Mouse (Mus musculus) cerebellum, adult 2 months (tissue): ENCODE results near the gene Zbtb37. TPM values are rescaled to one million over a fixed set of nuclear protein-coding genes. Genes with fewer than 3 reads are reported as not detected.

ENCODE experiments used
- DNase-seq, 2 experiments: peaks; one replicate each; pipeline ENCODE4 v3.0.0; 2021
- H3K27ac ChIP-seq: fragments of 200-500 bp; 2 replicates; pipeline ENCODE4 v1.5.1; 2012; ENCODE audit warnings: low read length, control low read depth, inconsistent platforms; ENCODE audit not compliant: insufficient read depth
- H3K27me3 ChIP-seq: fragments of 200-500 bp; 2 replicates; pipeline ENCODE4 v1.6.1; 2012; ENCODE audit warnings: inconsistent platforms, mild to moderate bottlenecking, low read length, moderate library complexity; ENCODE audit not compliant: control insufficient read depth, insufficient read depth
- H3K4me1 ChIP-seq: fragments of 200-500 bp; 2 replicates; pipeline ENCODE4 v1.6.1; 2011; ENCODE audit warnings: low read length; ENCODE audit not compliant: control insufficient read depth, insufficient read depth
- H3K4me3 ChIP-seq: fragments of 200-500 bp; replicated peaks from 2 replicates; pipeline ENCODE3; 2011; ENCODE audit warnings: mild to moderate bottlenecking, low read depth, low read length, control low read depth; ENCODE audit not compliant: insufficient read depth
- CTCF ChIP-seq: fragments of 200-500 bp; IDR thresholded peaks from 2 replicates; pipeline ENCODE4 v1.5.1; 2011; ENCODE audit warnings: low read depth, mild to moderate bottlenecking, control low read depth, low read length, moderate library complexity, borderline replicate concordance; ENCODE audit not compliant: insufficient read depth
- POLR2A ChIP-seq: fragments of 200-500 bp; IDR thresholded peaks from 2 replicates; pipeline ENCODE4 v1.6.1; 2011; ENCODE audit warnings: low read length, control low read depth, borderline replicate concordance; ENCODE audit not compliant: insufficient read depth
- WGBS: fragments of 180-500 bp; shearing (Covaris S2); methylation state at CpG from one replicate; pipeline ENCODE4 v1.1.7; 2018; 5-methylcytosine and 5-hydroxymethylcytosine counted together
- polyA plus RNA-seq: library from polyadenylated mRNA; depleted of rRNA; stranded (reverse); fragments of >200 nt; gene quantifications from 2 replicates; pipeline ENCODE4 v1.2.3, GENCODE M21; 2012; rRNA removed

The Zbtb37 gene
- polyA plus RNA-seq, result 5.0 and 5.5 TPM in 2 replicates

- Histone ChIP-seq H3K4me1 (peaks cover 4% of the 10 kb centered on the region; the same call in 1 of the 2 replicates), H3K27me3 (no peaks in the 10 kb centered on the region), H3K4me3 (peak within 1 kb of the TSS; percentile 80), H3K27ac (peak within 1 kb of the TSS; percentile 73)
- TF ChIP-seq CTCF, result no peak
- peak; percentile 100 for TF ChIP-seq POLR2A
- DNase-seq, result peak; percentile 97
- WGBS, result under 1% methylated on average over 70 of the region's 76 CpGs
Observed at GRCm38 (mm10) chr1:161034435-161035280, at the start of gene Zbtb37. Gene Zbtb37 (minus strand): TSS chr1:161034849.

- TF ChIP-seq CTCF (no peak), POLR2A (no peak)
- WGBS, result 97% methylated on average over 3 of the region's 3 CpGs
- no peak overlapping the region for H3K27ac ChIP-seq
- peaks cover 1% of the 10 kb centered on the region; the same call in 1 of the 2 replicates for H3K4me1 ChIP-seq
- H3K27me3 ChIP-seq, result no peaks in the 10 kb centered on the region
- H3K4me3 ChIP-seq, result no peak overlapping the region
- DNase-seq, result no peak
Observed at GRCm38 (mm10) chr1:161077243-161077642, 42.6 kb upstream of the Zbtb37 start.

- WGBS, result 86% methylated on average over 6 of the region's 6 CpGs
- no peak for TF ChIP-seq CTCF
- no peak for TF ChIP-seq POLR2A
- H3K27me3 ChIP-seq, result no peaks in the 10 kb centered on the region
Observed at GRCm38 (mm10) chr1:161076238-161076637, 41.6 kb upstream of the Zbtb37 start.

DNA sequence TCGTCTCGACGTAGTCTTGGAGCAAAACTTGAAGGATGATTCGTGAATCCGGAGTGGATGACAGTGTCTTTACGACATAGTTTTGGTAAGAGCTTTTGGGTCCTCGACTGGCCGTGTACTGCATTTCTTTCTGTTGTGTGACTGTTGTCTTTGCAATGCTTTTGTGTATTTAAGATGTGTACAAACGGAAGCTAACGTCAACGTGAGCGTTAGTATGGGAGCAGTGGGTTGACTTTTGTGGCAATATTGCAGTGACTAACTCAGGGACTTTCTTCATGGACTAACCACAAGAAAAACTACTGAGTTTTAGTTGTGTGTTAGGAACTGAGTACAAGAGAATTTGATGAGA, 36.6 kb upstream of the Zbtb37 start:
- no peak for TF ChIP-seq POLR2A
- TF ChIP-seq CTCF, result no peak
- no peak overlapping the region for H3K27ac ChIP-seq
- under 1% methylated on average over 12 of the region's 12 CpGs for WGBS

More at GRCm38 (mm10) chr1:161076238-161076637, 41.6 kb upstream of the Zbtb37 start:
- no peak for DNase-seq
- Histone ChIP-seq H3K4me3 (no peak overlapping the region), H3K4me1 (peaks cover 3% of the 10 kb centered on the region), H3K27ac (no peak overlapping the region)

DNA sequence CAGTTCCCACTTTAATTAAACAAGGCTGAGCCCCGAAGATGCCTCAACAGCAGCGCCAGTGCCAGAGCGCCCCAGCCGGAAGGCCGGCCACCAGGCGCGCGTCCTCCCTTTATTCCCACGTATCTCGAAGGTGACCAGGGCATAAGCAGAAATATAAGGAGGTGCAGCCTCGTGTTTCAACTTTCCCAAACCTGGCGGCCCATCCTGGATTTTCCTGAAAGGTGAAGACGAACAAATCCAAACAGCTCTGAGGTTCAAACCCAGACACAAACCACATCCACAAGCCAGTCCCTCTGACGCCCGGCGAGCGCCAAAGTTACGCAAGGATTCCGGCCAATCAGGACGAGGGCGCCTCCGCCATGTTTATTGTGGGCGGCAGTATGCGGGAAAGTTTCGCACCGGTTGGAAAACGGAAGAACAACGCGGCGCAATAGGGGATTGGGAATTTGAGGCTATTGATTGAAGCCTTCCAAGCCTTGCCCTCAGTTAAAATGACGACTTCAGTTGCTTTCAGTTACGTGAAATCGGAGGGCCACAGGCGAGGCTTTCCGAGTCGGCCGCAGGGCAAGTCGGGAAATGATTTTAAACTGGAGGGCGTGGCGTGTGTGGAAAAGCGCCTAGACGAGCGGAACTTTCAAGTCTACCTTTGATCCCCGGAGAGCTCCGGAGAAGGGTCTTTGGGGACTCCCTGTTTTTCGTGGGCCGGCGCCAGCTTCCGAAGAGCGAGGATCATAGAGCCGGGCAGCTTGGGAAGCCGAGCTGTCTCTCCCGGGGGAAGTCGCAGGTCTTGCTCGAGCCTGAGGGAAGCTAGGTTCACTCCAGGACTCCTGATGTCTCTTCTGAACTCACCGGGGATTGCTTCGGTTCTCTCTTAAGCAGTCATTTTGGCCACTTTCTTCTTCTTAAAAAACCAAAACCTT, 36.0 kb upstream of the Zbtb37 start, which contains the start of the genes Dars2 and Cenpl:
Gene Dars2 (minus strand): TSS at position 307 of the 920 bp plus-strand sequence.
Gene Cenpl (plus strand): TSS at position 362 of the 920 bp plus-strand sequence.
- TF ChIP-seq POLR2A (peak; percentile 69; the same call in 1 of the 2 replicates), CTCF (no peak)
- H3K4me1 ChIP-seq, result peaks cover 3% of the 10 kb centered on the region
- WGBS, result under 1% methylated on average over 57 of the region's 57 CpGs
- H3K27me3 ChIP-seq, result no peaks in the 10 kb centered on the region
- peak within 1 kb of the TSS; percentile 41 for H3K27ac ChIP-seq
- H3K4me3 ChIP-seq, result peak within 1 kb of the TSS; percentile 96
- peak; percentile 97 to 98 for DNase-seq

More for the DNA sequence above, 36.6 kb upstream of the Zbtb37 start:
- Histone ChIP-seq H3K4me1 (peaks cover 3% of the 10 kb centered on the region), H3K4me3 (peak overlapping the region; percentile 96), H3K27me3 (no peaks in the 10 kb centered on the region)
- DNase-seq, result no peak

- Histone ChIP-seq H3K27ac (no peak overlapping the region), H3K4me1 (no peaks in the 10 kb centered on the region), H3K4me3 (no peak overlapping the region), H3K27me3 (no peaks in the 10 kb centered on the region)
- no peak for TF ChIP-seq CTCF
- TF ChIP-seq POLR2A, result no peak
- WGBS, result 59% methylated on average over 1 of the region's 1 CpGs
- DNase-seq, result no peak
Observed at GRCm38 (mm10) chr1:161063351-161063750, 28.7 kb upstream of the Zbtb37 start.

- H3K4me3 ChIP-seq, result no peak overlapping the region
- no peaks in the 10 kb centered on the region for H3K27me3 ChIP-seq
- no peak for TF ChIP-seq POLR2A
- no peak for TF ChIP-seq CTCF
- DNase-seq, result no peak
- WGBS, result 95% methylated on average over 1 of the region's 1 CpGs
- H3K4me1 ChIP-seq, result no peaks in the 10 kb centered on the region
- H3K27ac ChIP-seq, result no peak overlapping the region
Observed at GRCm38 (mm10) chr1:161057164-161057563, 22.5 kb upstream of the Zbtb37 start.
